Mouse (Mus musculus) retina, postnatal 7 days (tissue): Measurements from ENCODE around the gene Nr4a1.

ENCODE experiments used
- DNase-seq: peaks from one replicate; pipeline ENCODE4 v3.0.0-alpha.2; 2012; ENCODE audit warnings: low read depth, low spot score

The Nr4a1 gene

GRCm38 (mm10) chr15:101253886-101254795 is at the start of gene Nr4a1:
Gene Nr4a1 (plus strand): TSS chr15:101254269.
- peak; percentile 56 for DNase-seq

GRCm38 (mm10) chr15:101204781-101205180 is 49.3 kb upstream of the Nr4a1 start:
- DNase-seq = no peak

GRCm38 (mm10) chr15:101210228-101210627 is 43.8 kb upstream of the Nr4a1 start:
- peak; percentile 61 for DNase-seq

DNA sequence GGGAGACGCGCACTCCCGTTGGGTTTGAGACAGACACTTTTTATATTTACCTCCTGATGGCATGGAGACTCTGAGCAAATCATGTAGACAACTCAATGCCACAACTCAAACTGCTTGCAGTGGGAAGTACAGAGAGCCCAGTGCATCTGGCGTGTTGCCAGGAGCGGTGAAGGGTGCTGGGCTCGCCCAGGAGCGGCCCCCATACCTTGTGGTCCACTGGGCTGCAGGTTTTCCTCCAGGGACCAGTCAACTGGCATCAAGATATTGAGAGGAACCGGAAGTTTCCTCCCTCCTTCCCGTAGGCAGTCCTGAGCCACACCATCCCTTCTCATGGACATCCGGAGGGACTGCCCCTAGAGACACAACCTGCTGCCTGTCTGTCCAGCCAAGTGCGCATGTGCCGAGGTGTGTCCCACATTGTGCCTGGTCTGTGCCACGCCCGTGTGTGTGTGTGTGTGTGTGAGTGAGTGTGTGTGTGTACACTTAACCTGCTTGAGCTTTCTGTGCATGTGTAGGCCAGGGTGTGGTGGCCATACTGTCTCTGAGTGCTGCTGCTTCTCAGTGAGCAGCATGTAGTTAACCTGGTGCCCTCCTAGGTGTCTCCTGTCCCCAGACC is 43.0 kb upstream of the Nr4a1 start:
- no peak for DNase-seq

DNA sequence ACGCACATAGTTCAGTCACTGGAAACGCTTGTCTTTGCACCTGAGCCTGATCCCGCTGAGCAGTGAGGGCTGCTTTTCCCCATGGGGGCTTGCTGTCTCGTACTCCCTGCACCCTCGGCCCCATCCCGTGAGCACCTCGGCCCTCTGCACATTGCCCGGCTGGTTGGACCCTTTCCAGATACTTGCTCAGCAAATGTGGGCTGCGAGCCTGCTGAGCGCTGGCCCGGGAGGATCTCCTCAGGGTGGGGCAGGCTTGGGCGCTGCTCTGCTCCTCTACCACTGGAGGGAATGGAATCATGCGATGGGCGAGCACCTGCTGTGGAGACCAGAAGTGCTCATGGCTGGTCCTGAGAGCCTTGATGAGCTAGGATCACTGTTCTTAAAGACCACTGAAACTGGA is 41.6 kb upstream of the Nr4a1 start:
- DNase-seq = no peak

- DNase-seq = no peak
Observed at GRCm38 (mm10) chr15:101215136-101215535, 38.9 kb upstream of the Nr4a1 start.

- DNase-seq = no peak
Observed at GRCm38 (mm10) chr15:101216036-101216435, 38.0 kb upstream of the Nr4a1 start.

DNA sequence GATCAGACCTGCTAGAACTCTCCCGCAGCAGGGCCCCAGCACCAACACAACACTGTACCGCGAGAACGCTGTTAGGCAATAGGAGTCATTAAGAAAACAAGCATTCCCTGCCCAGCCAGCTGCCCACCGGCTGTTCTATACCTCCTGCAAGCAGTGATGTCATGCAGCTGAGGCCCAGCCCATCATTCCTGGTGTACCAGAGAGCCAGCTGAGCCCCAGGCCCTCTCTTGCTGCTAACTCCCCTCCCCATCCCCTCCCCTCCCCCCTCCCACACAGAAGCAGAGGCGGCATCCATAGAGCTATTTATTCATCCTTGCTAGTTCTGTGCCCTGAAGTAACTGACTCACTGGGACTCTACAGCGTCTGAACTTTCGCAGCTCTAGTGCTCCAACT is 33.2 kb upstream of the Nr4a1 start:
- DNase-seq = no peak

DNA sequence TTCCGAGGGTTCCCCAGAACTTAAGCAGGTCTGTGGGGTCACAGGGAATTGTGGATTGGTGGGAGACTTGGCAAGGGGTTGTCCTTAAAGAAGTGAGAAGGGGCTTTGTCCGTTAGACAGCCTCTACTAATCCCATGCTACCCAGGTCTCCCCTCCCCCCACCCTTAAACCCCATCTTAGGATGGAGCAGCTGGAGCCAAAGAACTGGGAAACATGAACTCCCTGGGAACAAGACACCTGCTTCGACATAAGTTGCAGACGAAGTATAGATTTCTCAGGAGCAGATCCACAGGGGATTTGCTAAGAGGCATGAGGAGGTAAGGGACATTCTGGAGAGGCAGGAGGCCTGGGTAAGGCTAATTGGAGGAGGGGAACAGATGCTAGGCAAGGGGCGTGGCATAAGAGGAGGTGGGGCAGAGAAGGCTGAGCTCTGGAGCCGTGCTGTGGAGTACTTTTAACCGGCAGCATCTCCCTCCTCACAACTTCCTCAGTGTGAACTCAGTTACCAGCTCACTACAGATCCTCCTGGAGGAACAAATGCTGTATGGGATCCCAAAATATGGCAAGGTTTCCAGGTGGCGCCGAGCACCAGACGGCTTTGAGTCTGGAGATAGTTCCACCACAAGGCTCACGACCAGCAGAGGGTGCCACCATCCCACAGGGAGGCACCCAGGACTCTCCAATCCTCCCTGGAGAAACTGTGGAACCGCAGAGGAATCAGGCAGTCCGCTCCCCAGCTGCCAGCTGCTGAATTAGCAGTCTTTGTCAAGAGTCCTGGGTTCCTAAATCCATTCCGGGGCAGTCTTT is 32.6 kb upstream of the Nr4a1 start:
- DNase-seq = no peak

DNA sequence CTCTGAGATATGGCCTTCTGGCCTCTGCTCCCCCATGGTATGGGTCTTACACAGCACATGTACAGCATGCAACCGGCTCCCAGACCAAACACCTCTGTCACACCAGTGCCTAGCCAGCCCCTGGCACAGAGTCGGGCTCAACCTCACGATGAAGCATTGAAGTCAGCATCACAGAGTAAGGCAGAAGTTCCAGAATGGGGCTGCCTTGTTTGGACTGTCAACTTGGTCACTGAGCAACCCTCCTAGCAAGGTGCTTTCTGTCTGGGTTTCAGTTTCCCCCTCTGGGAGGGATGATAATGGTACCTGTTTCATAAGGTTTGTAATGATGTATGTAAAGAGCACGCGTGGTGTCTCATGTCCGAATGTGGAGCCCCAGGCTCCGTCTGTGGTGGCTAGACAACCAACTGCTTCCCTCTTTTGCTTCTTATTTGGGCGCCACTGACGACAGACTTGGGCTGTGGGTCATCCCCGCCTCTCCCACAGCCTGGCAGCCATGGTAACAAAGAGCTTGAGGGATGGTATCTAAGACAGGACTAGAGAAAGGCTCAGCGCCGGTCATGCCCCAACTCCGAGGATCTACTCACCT is 31.1 kb upstream of the Nr4a1 start:
- no peak for DNase-seq

GRCm38 (mm10) chr15:101223596-101223995 is 30.5 kb upstream of the Nr4a1 start:
- DNase-seq = no peak

- DNase-seq = peak; percentile 68
Observed at GRCm38 (mm10) chr15:101224006-101224906, 29.8 kb upstream of the Nr4a1 start, which contains the start of gene Grasp. Gene Grasp (plus strand): TSS chr15:101224188.

GRCm38 (mm10) chr15:101224977-101225376 is 29.1 kb upstream of the Nr4a1 start:
- no peak for DNase-seq

- DNase-seq = no peak
Observed at GRCm38 (mm10) chr15:101227971-101228370, 26.1 kb upstream of the Nr4a1 start.

- DNase-seq = no peak
Observed at GRCm38 (mm10) chr15:101228866-101229590, 25.0 kb upstream of the Nr4a1 start.

DNA sequence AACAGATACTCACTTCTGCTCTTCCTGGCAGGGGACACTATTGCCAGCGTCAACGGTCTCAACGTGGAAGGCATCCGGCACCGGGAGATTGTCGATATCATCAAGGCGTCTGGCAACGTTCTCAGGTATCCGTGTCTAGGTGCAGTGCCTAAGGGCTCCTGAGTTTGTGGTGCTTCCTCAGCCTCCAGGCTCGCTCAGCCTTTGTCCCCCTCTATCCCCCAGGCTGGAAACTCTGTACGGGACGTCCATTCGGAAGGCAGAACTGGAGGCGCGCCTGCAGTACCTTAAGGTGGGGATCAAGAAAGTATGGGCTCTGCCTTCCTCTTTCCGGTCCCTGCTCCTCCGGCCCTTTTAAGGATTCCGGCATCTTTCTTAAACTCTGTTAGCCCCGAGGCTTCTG is 23.6 kb upstream of the Nr4a1 start:
- DNase-seq = no peak

- DNase-seq = no peak
Observed at GRCm38 (mm10) chr15:101230995-101231647, 22.9 kb upstream of the Nr4a1 start.

GRCm38 (mm10) chr15:101231648-101232180 is 22.4 kb upstream of the Nr4a1 start:
- DNase-seq = no peak

- no peak for DNase-seq
Observed at GRCm38 (mm10) chr15:101232607-101233006, 21.5 kb upstream of the Nr4a1 start.
